ENCODE assay signal across 9 mouse cellular contexts in the genomic region with DNA sequence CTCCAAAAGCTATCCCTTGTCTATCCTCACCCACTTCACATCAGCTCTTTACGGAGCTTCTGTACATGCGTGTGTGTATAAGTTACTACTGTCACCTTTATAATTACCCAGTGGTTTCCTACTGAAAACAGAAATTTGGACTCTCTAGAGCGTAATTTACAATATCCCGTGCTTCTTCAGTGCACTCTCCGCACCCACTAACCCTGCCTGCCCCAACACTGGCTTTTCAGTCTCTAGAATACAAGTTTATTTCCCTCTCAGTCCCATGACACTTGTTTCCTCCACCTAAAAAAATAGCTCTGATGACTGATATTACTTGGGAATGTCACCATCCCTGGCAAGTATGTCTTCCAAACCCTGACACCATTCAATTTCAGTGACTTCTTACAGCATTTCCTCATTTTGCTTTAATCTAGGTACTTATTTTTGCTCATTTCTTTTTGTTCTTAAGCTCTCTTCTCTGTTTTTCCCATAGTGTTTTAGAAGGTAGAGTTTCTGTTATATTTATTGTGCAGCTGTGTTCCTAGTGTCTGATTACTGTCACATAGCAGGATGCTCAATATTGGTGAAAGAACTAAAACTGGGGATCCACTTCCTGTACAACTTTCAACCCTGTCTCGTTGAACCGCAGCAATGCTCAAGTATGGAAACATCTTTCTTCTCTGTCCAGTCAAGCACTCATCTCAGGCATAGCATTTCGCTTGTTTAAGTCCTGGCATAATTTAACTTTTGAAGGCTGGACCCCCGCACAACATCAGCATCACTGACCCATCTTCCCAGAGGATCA. TPM values are rescaled to one million over a fixed set of nuclear protein-coding genes. Genes with fewer than 3 reads are reported as not detected.
DNase-seq lines count a peak whose midpoint lies in the region; ATAC-seq and TF ChIP-seq lines count a peak whose summit lies in the region.
"Had no signal": no experiment of that assay in that cellular context is flagged by ENCODE, and none has a peak within 500 bp of the region (broad histone marks: within the 10 kb centered on the region; RNA-seq: fewer than 3 reads in every experiment).

No protein-coding gene starts in this region.

- H3K4me2 ChIP-seq in intestine, embryonic 14.5 days (ENCODE audit: low read length) = peak overlapping the region; percentile 93
- H3K4me2 ChIP-seq in midbrain, postnatal 0 days (ENCODE audit: low read depth, low read length, poor library complexity, severe bottlenecking) = peak overlapping the region; percentile 76

- H3K36me3 ChIP-seq in embryonic facial prominence, embryonic 10.5 days (replicated peaks) = peaks cover 13% of the 10 kb centered on the region; the same call in 1 of the 2 replicates
- no peaks in the 10 kb centered on the region for H3K36me3 ChIP-seq in intestine, embryonic 14.5 days (ENCODE audit: control insufficient read depth, insufficient read depth, low read length)
- H3K36me3 ChIP-seq in midbrain, postnatal 0 days (ENCODE audit: insufficient read depth, low read length) = no peaks in the 10 kb centered on the region

- H3K4me3 ChIP-seq in layer of hippocampus, adult 2 months = peak overlapping the region; percentile 67
- H3K4me3 ChIP-seq in embryonic facial prominence, embryonic 10.5 days = peak overlapping the region; percentile 64
- peak overlapping the region; percentile 56 for H3K4me3 ChIP-seq in intestine, embryonic 14.5 days (ENCODE audit: low read depth, low read length)
- H3K4me3 ChIP-seq in midbrain, postnatal 0 days (ENCODE audit: low read depth, low read length) = peak overlapping the region; percentile 48

- peaks cover 4% of the 10 kb centered on the region; the same call in 1 of the 2 replicates for H3K27me3 ChIP-seq in embryonic facial prominence, embryonic 10.5 days (replicated peaks; ENCODE audit: low read depth, poor library complexity, severe bottlenecking)
- no peaks in the 10 kb centered on the region for H3K27me3 ChIP-seq in intestine, embryonic 14.5 days (replicated peaks; ENCODE audit: control insufficient read depth, insufficient read depth, low read length)
- H3K27me3 ChIP-seq in midbrain, postnatal 0 days (ENCODE audit: insufficient read depth, low read length) = no peaks in the 10 kb centered on the region

- ATAC-seq in intestine, embryonic 14.5 days (replicated peaks; ENCODE audit: low FRiP score, low TSS enrichment, low read depth) = no peak
- no peak for ATAC-seq in midbrain, postnatal 0 days (ENCODE audit: low FRiP score)
- ATAC-seq in monocyte, adult 5-6 weeks (replicated peaks; ENCODE audit: insufficient number of reproducible peaks, low FRiP score, low TSS enrichment, poor library complexity, severe bottlenecking) = no peak

- peak overlapping the region; percentile 100 for H3K27ac ChIP-seq in layer of hippocampus, adult 2 months
- H3K27ac ChIP-seq in embryonic facial prominence, embryonic 10.5 days (replicated peaks) = peak overlapping the region; percentile 95
- peak overlapping the region; percentile 99 for H3K27ac ChIP-seq in intestine, embryonic 14.5 days (ENCODE audit: low read depth)
- H3K27ac ChIP-seq in midbrain, postnatal 0 days (ENCODE audit: low read depth, low read length) = peak overlapping the region; percentile 99

- TF ChIP-seq CTCF in layer of hippocampus, adult 2 months (conservative IDR thresholded peaks at IDR 0.05) = no peak
- no peak for TF ChIP-seq CTCF in midbrain, postnatal 0 days (IDR thresholded peaks at IDR 0.05)

- WGBS in embryonic facial prominence, embryonic 10.5 days = 48% methylated on average over 9 of the region's 9 CpGs
- 40% methylated on average over 9 of the region's 9 CpGs for WGBS in intestine, embryonic 14.5 days
- WGBS in midbrain, postnatal 0 days = 41% methylated on average over 9 of the region's 9 CpGs

- peak overlapping the region; percentile 89 for H3K9ac ChIP-seq in intestine, embryonic 14.5 days (ENCODE audit: low read length)
- peak overlapping the region; percentile 87 for H3K9ac ChIP-seq in midbrain, postnatal 0 days (replicated peaks; ENCODE audit: low read length, poor library complexity, severe bottlenecking)

- no peaks in the 10 kb centered on the region for H3K9me3 ChIP-seq in embryonic facial prominence, embryonic 10.5 days
- H3K9me3 ChIP-seq in intestine, embryonic 14.5 days (ENCODE audit: control insufficient read depth, low read length) = no peaks in the 10 kb centered on the region
- H3K9me3 ChIP-seq in midbrain, postnatal 0 days (ENCODE audit: low read length) = no peaks in the 10 kb centered on the region

- H3K4me1 ChIP-seq in embryonic facial prominence, embryonic 10.5 days = peaks cover 49% of the 10 kb centered on the region
- H3K4me1 ChIP-seq in intestine, embryonic 14.5 days (replicated peaks; ENCODE audit: control insufficient read depth, insufficient read depth, low read length) = peaks cover 41% of the 10 kb centered on the region
- H3K4me1 ChIP-seq in midbrain, postnatal 0 days (ENCODE audit: insufficient read depth, low read length) = peaks cover 24% of the 10 kb centered on the region; the same call in 1 of the 2 replicates

- DNase-seq in layer of hippocampus, adult 2 months (ENCODE audit: low spot score in 2 of 2) = no peak
- no peak for DNase-seq in layer of hippocampus, adult 9-11 months
- no peak for DNase-seq in embryonic facial prominence, embryonic 10.5 days (ENCODE audit: low spot score)
- no peak for DNase-seq in intestine, embryonic 14.5 days (ENCODE audit: low spot score)
- no peak for DNase-seq in midbrain, postnatal 0 days (ENCODE audit: low spot score)
- DNase-seq in urinary bladder, adult 2 months (ENCODE audit: low spot score) = no peak
- no peak for DNase-seq in frontal cortex, postnatal 10 days (ENCODE audit: low spot score in 2 of 2)

RNA-seq across cellular contexts. Expression of gene Polr2a, which starts 0.9 kb away (rescaled TPM):
- 10 to 100 TPM; 64.6 to 65.4 TPM for total RNA-seq in layer of hippocampus, adult 2 months (2021)
- 31.3 and 34.9 TPM in 2 replicates for polyA plus RNA-seq in embryonic facial prominence, embryonic 10.5 days (2016; fragmentation: Nextera tagmentation; extraction: Ambion mirVana)
- polyA plus RNA-seq in intestine, embryonic 14.5 days (2014; fragmentation: Nextera tagmentation; extraction: Ambion mirVana) = 35.2 and 38.7 TPM in 2 replicates
- 16.9 and 25.1 TPM in 2 replicates for total RNA-seq in midbrain, postnatal 0 days (2014; rRNA removed)
- polyA plus RNA-seq in midbrain, postnatal 0 days (2015; fragmentation: Nextera tagmentation; extraction: Ambion mirVana) = 9.0 and 10.2 TPM in 2 replicates
- 9.4 and 24.4 TPM in 2 replicates for polyA plus RNA-seq in urinary bladder, adult 2 months (2012; rRNA removed)
- 21.5 to 120 TPM (median 48.7 TPM) in 3 replicates for total RNA-seq in monocyte, adult 5-6 weeks (2017)

RNA-seq across cellular contexts. Expression of gene Slc35g3, which starts 4.3 kb away (rescaled TPM):
- not detected for total RNA-seq in layer of hippocampus, adult 2 months (2021)
- 0.12 TPM in 1 of 2 replicates, not detected in the other for polyA plus RNA-seq in embryonic facial prominence, embryonic 10.5 days (2016; fragmentation: Nextera tagmentation; extraction: Ambion mirVana)
- polyA plus RNA-seq in intestine, embryonic 14.5 days (2014; fragmentation: Nextera tagmentation; extraction: Ambion mirVana) = not detected in 2 replicates
- not detected in 2 replicates for total RNA-seq in midbrain, postnatal 0 days (2014; rRNA removed)
- 0.23 and 0.26 TPM in 2 replicates for polyA plus RNA-seq in midbrain, postnatal 0 days (2015; fragmentation: Nextera tagmentation; extraction: Ambion mirVana)
- 0.07 TPM in 1 of 2 replicates, not detected in the other for polyA plus RNA-seq in urinary bladder, adult 2 months (2012; rRNA removed)
- total RNA-seq in monocyte, adult 5-6 weeks (2017) = not detected in 3 replicates
- total RNA-seq: neutrophil, adult 5-6 weeks had no signal

RNA-seq across cellular contexts. Expression of gene Zbtb4, which starts 8.2 kb away (rescaled TPM):
- 100 to 1,000 TPM; 122 to 133 TPM for total RNA-seq in layer of hippocampus, adult 2 months (2021)
- 0.55 and 1.0 TPM in 2 replicates for polyA plus RNA-seq in embryonic facial prominence, embryonic 10.5 days (2016; fragmentation: Nextera tagmentation; extraction: Ambion mirVana)
- 2.8 and 3.3 TPM in 2 replicates for polyA plus RNA-seq in intestine, embryonic 14.5 days (2014; fragmentation: Nextera tagmentation; extraction: Ambion mirVana)
- 31.5 and 34.3 TPM in 2 replicates for total RNA-seq in midbrain, postnatal 0 days (2014; rRNA removed)
- polyA plus RNA-seq in midbrain, postnatal 0 days (2015; fragmentation: Nextera tagmentation; extraction: Ambion mirVana) = 4.4 and 5.0 TPM in 2 replicates
- 35.6 and 46.1 TPM in 2 replicates for polyA plus RNA-seq in urinary bladder, adult 2 months (2012; rRNA removed)
- total RNA-seq in monocyte, adult 5-6 weeks (2017) = 6.6 to 23.7 TPM (median 7.7 TPM) in 3 replicates

RNA-seq across cellular contexts. Expression of gene Chrnb1, which starts 38.2 kb away (rescaled TPM):
- 1 to 10 TPM; 1.1 to 1.3 TPM for total RNA-seq in layer of hippocampus, adult 2 months (2021)
- polyA plus RNA-seq in embryonic facial prominence, embryonic 10.5 days (2016; fragmentation: Nextera tagmentation; extraction: Ambion mirVana) = 1.4 and 2.3 TPM in 2 replicates
- 3.5 and 4.4 TPM in 2 replicates for polyA plus RNA-seq in intestine, embryonic 14.5 days (2014; fragmentation: Nextera tagmentation; extraction: Ambion mirVana)
- total RNA-seq in midbrain, postnatal 0 days (2014; rRNA removed) = 1.5 and 1.6 TPM in 2 replicates
- 1.1 TPM in 2 replicates for polyA plus RNA-seq in midbrain, postnatal 0 days (2015; fragmentation: Nextera tagmentation; extraction: Ambion mirVana)
- polyA plus RNA-seq in urinary bladder, adult 2 months (2012; rRNA removed) = 15.6 and 25.0 TPM in 2 replicates
- 2.3 to 5.8 TPM (median 2.7 TPM) in 3 replicates for total RNA-seq in monocyte, adult 5-6 weeks (2017)

RNA-seq across cellular contexts. Expression of gene Fgf11, which starts 44.2 kb away (rescaled TPM):
- 10 to 100 TPM; 25.6 to 28.0 TPM for total RNA-seq in layer of hippocampus, adult 2 months (2021)
- 0.91 and 0.93 TPM in 2 replicates for polyA plus RNA-seq in embryonic facial prominence, embryonic 10.5 days (2016; fragmentation: Nextera tagmentation; extraction: Ambion mirVana)
- polyA plus RNA-seq in intestine, embryonic 14.5 days (2014; fragmentation: Nextera tagmentation; extraction: Ambion mirVana) = 1.1 and 1.4 TPM in 2 replicates
- total RNA-seq in midbrain, postnatal 0 days (2014; rRNA removed) = 12.7 and 16.4 TPM in 2 replicates
- polyA plus RNA-seq in midbrain, postnatal 0 days (2015; fragmentation: Nextera tagmentation; extraction: Ambion mirVana) = 2.6 and 2.8 TPM in 2 replicates
- polyA plus RNA-seq in urinary bladder, adult 2 months (2012; rRNA removed) = 6.3 and 7.2 TPM in 2 replicates
- total RNA-seq in monocyte, adult 5-6 weeks (2017) = 0.64 TPM in 1 of 3 replicates, not detected in the others
- total RNA-seq: neutrophil, adult 5-6 weeks had no signal
